Mouse (Mus musculus) CD4-positive, CD25-positive, alpha-beta regulatory T cell, adult 2 months (primary cell): ENCODE data around the gene Zbtb48.
A peak's percentile ranks its signal among the peaks of the same experiment; 100 is the strongest.

Experiments
- DNase-seq: peaks from one replicate; pipeline ENCODE4 v3.0.0-alpha.2; 2012; ENCODE audit warnings: low read depth, low spot score

Zbtb48 gene

GRCm38 (mm10) chr4:152002063-152002462 lies 25.4 kb downstream of the Zbtb48 start:
- no peak for DNase-seq

GRCm38 (mm10) chr4:152001335-152001734 lies 26.1 kb downstream of the Zbtb48 start:
- no peak for DNase-seq

- DNase-seq, result no peak
Measured at GRCm38 (mm10) chr4:152000906-152001305, 26.6 kb downstream of the Zbtb48 start.

GRCm38 (mm10) chr4:151999481-151999880 lies 28.0 kb downstream of the Zbtb48 start:
- DNase-seq, result no peak

GRCm38 (mm10) chr4:151997701-151998100 lies 29.8 kb downstream of the Zbtb48 start:
- no peak for DNase-seq

- DNase-seq, result no peak
Measured at GRCm38 (mm10) chr4:151996951-151997222, 30.6 kb downstream of the Zbtb48 start.

- DNase-seq, result peak; percentile 99
Measured at GRCm38 (mm10) chr4:151996173-151996950, 31.1 kb downstream of the Zbtb48 start, which contains the start of gene Phf13. TSS of gene Phf13 (minus strand) at chr4:151996258.

- DNase-seq, result no peak
Measured at GRCm38 (mm10) chr4:151995371-151996172, 31.9 kb downstream of the Zbtb48 start.

- DNase-seq, result no peak
Measured at GRCm38 (mm10) chr4:151994228-151995171, 33.0 kb downstream of the Zbtb48 start.

- DNase-seq, result no peak
Measured at GRCm38 (mm10) chr4:151993035-151993434, 34.4 kb downstream of the Zbtb48 start.

- no peak for DNase-seq
Measured at GRCm38 (mm10) chr4:151992091-151992490, 35.4 kb downstream of the Zbtb48 start.

- no peak for DNase-seq
Measured at GRCm38 (mm10) chr4:151989110-151989488, 38.4 kb downstream of the Zbtb48 start.

GRCm38 (mm10) chr4:151988342-151989109 lies 38.9 kb downstream of the Zbtb48 start, which contains the start of gene Thap3:
TSS of gene Thap3 (minus strand) at chr4:151988997.
- DNase-seq, result peak; percentile 89

- no peak for DNase-seq
Measured at GRCm38 (mm10) chr4:151988014-151988341, 39.5 kb downstream of the Zbtb48 start.

- DNase-seq, result no peak
Measured at GRCm38 (mm10) chr4:151986650-151987049, 40.8 kb downstream of the Zbtb48 start.

GRCm38 (mm10) chr4:151985886-151986285 lies 41.6 kb downstream of the Zbtb48 start:
- peak; percentile 82 for DNase-seq

GRCm38 (mm10) chr4:151983560-151983959 lies 43.9 kb downstream of the Zbtb48 start:
- DNase-seq, result no peak

- no peak for DNase-seq
Measured at GRCm38 (mm10) chr4:151983043-151983442, 44.4 kb downstream of the Zbtb48 start.

- DNase-seq, result peak; percentile 87
Measured at GRCm38 (mm10) chr4:151981363-151981762, 46.1 kb downstream of the Zbtb48 start.

- DNase-seq, result peak; percentile 50
Measured at GRCm38 (mm10) chr4:151980699-151981098, 46.8 kb downstream of the Zbtb48 start.

- DNase-seq, result peak; percentile 87
Measured at GRCm38 (mm10) chr4:151977748-151978147, 49.7 kb downstream of the Zbtb48 start.
